Mouse (Mus musculus): ENCODE results near the gene Syt12.
A peak's percentile ranks its signal among the peaks of the same experiment; 100 is the strongest.

Gene Syt12

GRCm38 (mm10) chr19:4447445-4447844 is 29.8 kb downstream of the Syt12 start:
- DNase-seq (ENCODE audit: low read depth, low spot score): no peak

- DNase-seq (ENCODE audit: low read depth, low spot score): no peak
Measured at GRCm38 (mm10) chr19:4446661-4447420, 30.4 kb downstream of the Syt12 start.

- peak; percentile 61 for DNase-seq (ENCODE audit: low read depth, low spot score)
Measured at GRCm38 (mm10) chr19:4442408-4442807, 34.8 kb downstream of the Syt12 start.

- DNase-seq (ENCODE audit: low read depth, low spot score): no peak
Measured at GRCm38 (mm10) chr19:4441621-4442161, 35.6 kb downstream of the Syt12 start.

GRCm38 (mm10) chr19:4441090-4441591 is 36.1 kb downstream of the Syt12 start:
- DNase-seq (ENCODE audit: low read depth, low spot score): peak; percentile 79

GRCm38 (mm10) chr19:4440222-4440621 is 37.0 kb downstream of the Syt12 start:
- DNase-seq (ENCODE audit: low read depth, low spot score): no peak

GRCm38 (mm10) chr19:4439161-4439801 is 38.0 kb downstream of the Syt12 start, which contains the start of gene Rhod:
Rhod (minus strand) TSS chr19:4439432.
- peak; percentile 23 for DNase-seq (ENCODE audit: low read depth, low spot score)

GRCm38 (mm10) chr19:4438791-4439160 is 38.5 kb downstream of the Syt12 start:
- peak; percentile 13 for DNase-seq (ENCODE audit: low read depth, low spot score)

- peak; percentile 24 for DNase-seq (ENCODE audit: low read depth, low spot score)
Measured at GRCm38 (mm10) chr19:4437886-4438285, 39.4 kb downstream of the Syt12 start.

GRCm38 (mm10) chr19:4436254-4436653 is 41.0 kb downstream of the Syt12 start:
- no peak for DNase-seq (ENCODE audit: low read depth, low spot score)

GRCm38 (mm10) chr19:4434999-4435398 is 42.2 kb downstream of the Syt12 start:
- no peak for DNase-seq (ENCODE audit: low read depth, low spot score)

GRCm38 (mm10) chr19:4433756-4434155 is 43.5 kb downstream of the Syt12 start:
- DNase-seq (ENCODE audit: low read depth, low spot score): no peak

GRCm38 (mm10) chr19:4430091-4430620 is 47.1 kb downstream of the Syt12 start:
- no peak for DNase-seq (ENCODE audit: low read depth, low spot score)

GRCm38 (mm10) chr19:4425610-4426366 is 51.5 kb downstream of the Syt12 start:
- peak; percentile 69 for DNase-seq (ENCODE audit: low read depth, low spot score)

- DNase-seq (ENCODE audit: low read depth, low spot score): no peak
Measured at GRCm38 (mm10) chr19:4423021-4423420, 54.2 kb downstream of the Syt12 start.

GRCm38 (mm10) chr19:4422581-4422980 is 54.7 kb downstream of the Syt12 start:
- DNase-seq (ENCODE audit: low read depth, low spot score): no peak

- no peak for DNase-seq (ENCODE audit: low read depth, low spot score)
Measured at GRCm38 (mm10) chr19:4420153-4420910, 56.9 kb downstream of the Syt12 start.

GRCm38 (mm10) chr19:4419711-4420110 is 57.5 kb downstream of the Syt12 start:
- no peak for DNase-seq (ENCODE audit: low read depth, low spot score)

- DNase-seq (ENCODE audit: low read depth, low spot score): no peak
Measured at GRCm38 (mm10) chr19:4417713-4418112, 59.5 kb downstream of the Syt12 start.

- peak; percentile 72 for DNase-seq (ENCODE audit: low read depth, low spot score)
Measured at GRCm38 (mm10) chr19:4417183-4417582, 60.1 kb downstream of the Syt12 start.

- DNase-seq (ENCODE audit: low read depth, low spot score): no peak
Measured at GRCm38 (mm10) chr19:4414631-4415030, 62.6 kb downstream of the Syt12 start.
